Mouse (Mus musculus) limb, embryonic 14.5 days (tissue): ENCODE data around the gene Ikzf4. TPM values are rescaled to one million over a fixed set of nuclear protein-coding genes. Genes with fewer than 3 reads are reported as not detected.

Source experiments
- ATAC-seq: fragments of 200-750 bp; cut with Nextera tagmentation; 2 replicates; pipeline ENCODE4 v1.8.0; 2017; ENCODE audit warnings: low read depth, moderate number of reproducible peaks, moderate TSS enrichment; ENCODE audit not compliant: low FRiP score
- DNase-seq: peaks from one replicate; pipeline ENCODE4 v3.0.0-alpha.2; 2015; ENCODE audit warnings: low spot score
- H3K27ac ChIP-seq: fragments of 300-500 bp; sonication (generic); replicated peaks from 2 replicates; pipeline ENCODE4 v1.5.1; 2014; ENCODE audit warnings: low read depth, mild to moderate bottlenecking, low read length, moderate library complexity, mixed read lengths
- H3K27me3 ChIP-seq: fragments of 300-500 bp; sonication (generic); 2 replicates; pipeline ENCODE4 v1.6.1; 2014; ENCODE audit warnings: low read length, mixed read lengths; ENCODE audit not compliant: control insufficient read depth, insufficient read depth
- H3K36me3 ChIP-seq: fragments of 300-500 bp; sonication (generic); 2 replicates; pipeline ENCODE4 v1.6.1; 2014; ENCODE audit warnings: mild to moderate bottlenecking, low read length, moderate library complexity, mixed read lengths; ENCODE audit not compliant: control insufficient read depth, insufficient read depth
- H3K4me1 ChIP-seq: fragments of 300-500 bp; sonication (generic); 2 replicates; pipeline ENCODE4 v1.6.1; 2014; ENCODE audit warnings: antibody characterized with exemption, low read length, mixed read lengths; ENCODE audit not compliant: control insufficient read depth, insufficient read depth
- H3K4me2 ChIP-seq: fragments of 300-500 bp; sonication (generic); replicated peaks from 2 replicates; pipeline ENCODE4 v1.6.1; 2014; ENCODE audit warnings: low read depth, mild to moderate bottlenecking, low read length, moderate library complexity; ENCODE audit not compliant: severe bottlenecking
- H3K4me3 ChIP-seq: fragments of 300-500 bp; sonication (generic); replicated peaks from 2 replicates; pipeline ENCODE4 v1.5.1; 2014; ENCODE audit warnings: low read length
- H3K9ac ChIP-seq: fragments of 300-500 bp; sonication (generic); 2 replicates; pipeline ENCODE4 v1.6.1; 2014; ENCODE audit warnings: mild to moderate bottlenecking, low read depth, low read length, moderate library complexity; ENCODE audit not compliant: severe bottlenecking
- H3K9me3 ChIP-seq: fragments of 300-500 bp; sonication (generic); 2 replicates; pipeline ENCODE4 v1.6.1; 2016; ENCODE audit warnings: low read length; ENCODE audit not compliant: control insufficient read depth
- POLR2A ChIP-seq: fragments of 200-500 bp; IDR thresholded peaks from 2 replicates; pipeline ENCODE4 v1.8.0; 2012; ENCODE audit warnings: inconsistent platforms, mild to moderate bottlenecking, moderate library complexity, borderline replicate concordance; ENCODE audit not compliant: insufficient read depth, insufficient read length; ENCODE audit errors: extremely low read depth
- WGBS: fragments of 180-500 bp; shearing (Covaris S2); extraction: QIAGEN DNeasy Blood & Tissue Kit; methylation state at CpG from one replicate; pipeline ENCODE4 v1.1.7; 2014; 5-methylcytosine and 5-hydroxymethylcytosine counted together
- polyA plus RNA-seq, 2 experiments: library from polyadenylated mRNA; depleted of rRNA in 1 of 2; stranded (reverse) in 1 of 2; unstranded in 1 of 2; fragments of >200 nt; fragmentation: Nextera tagmentation in 1 of 2; extraction: Ambion mirVana in 1 of 2; gene quantifications; 2 replicates each; pipeline versions ENCODE4 v1.2.1 to v1.2.3; 2012 to 2014

The Ikzf4 gene
- polyA plus RNA-seq, 2 experiments, result 5.2 to 8.0 TPM

GRCm38 (mm10) chr10:128588775-128589463, 56.9 kb downstream of the Ikzf4 start:
- Histone ChIP-seq H3K4me2 (peak overlapping the region; percentile 99), H3K36me3 (no peaks in the 10 kb centered on the region), H3K27ac (peak overlapping the region; percentile 65; the same call in 1 of the 2 replicates), H3K27me3 (peaks cover 31% of the 10 kb centered on the region), H3K9ac (peak overlapping the region; percentile 55), H3K9me3 (no peaks in the 10 kb centered on the region), H3K4me1 (peaks cover 7% of the 10 kb centered on the region; the same call in 1 of the 2 replicates), H3K4me3 (peak overlapping the region; percentile 62)
- 2% methylated on average over 23 of the region's 23 CpGs for WGBS
- TF ChIP-seq POLR2A, result no peak
- DNase-seq (no peak), ATAC-seq (no peak)

DNA sequence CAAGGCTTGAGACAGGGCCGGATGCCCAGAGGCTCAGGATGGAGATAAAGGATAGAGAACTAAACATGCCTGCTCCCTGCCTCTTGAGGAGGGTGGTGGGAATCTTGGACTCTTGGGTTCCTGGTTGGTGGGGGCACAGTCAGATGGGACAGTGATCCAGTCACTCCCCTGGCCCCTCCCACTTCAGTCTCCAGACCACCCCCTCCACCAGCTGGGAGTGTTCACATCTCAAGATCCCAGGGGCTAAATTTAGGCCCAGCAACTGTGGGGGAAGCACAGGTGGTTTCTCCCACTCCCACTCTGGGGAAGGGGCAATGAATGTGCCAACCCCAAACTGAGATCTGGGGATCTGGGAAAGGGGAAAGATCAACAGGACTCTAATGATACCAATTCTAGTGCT, 57.7 kb downstream of the Ikzf4 start:
- Histone ChIP-seq H3K4me3 (peak overlapping the region; percentile 62), H3K27me3 (peaks cover 31% of the 10 kb centered on the region), H3K36me3 (no peaks in the 10 kb centered on the region), H3K9me3 (no peaks in the 10 kb centered on the region), H3K4me2 (peak overlapping the region; percentile 99), H3K9ac (no peak overlapping the region), H3K27ac (no peak overlapping the region), H3K4me1 (peaks cover 7% of the 10 kb centered on the region; the same call in 1 of the 2 replicates)
- DNase-seq (no peak), ATAC-seq (peak; percentile 16; the same call in 1 of the 2 replicates)
- 50% methylated on average over 1 of the region's 1 CpGs for whole genome bisulfite sequencing
- no peak for TF ChIP-seq POLR2A

GRCm38 (mm10) chr10:128587697-128588096, 58.1 kb downstream of the Ikzf4 start:
- no peak overlapping the region for H3K27ac ChIP-seq
- H3K36me3 ChIP-seq, result no peaks in the 10 kb centered on the region
- H3K9me3 ChIP-seq, result no peaks in the 10 kb centered on the region
- WGBS, result 46% methylated on average over 8 of the region's 8 CpGs
- no peak for ATAC-seq
- TF ChIP-seq POLR2A, result no peak
- H3K4me2 ChIP-seq, result peak overlapping the region; percentile 99
- no peak for DNase-seq
- no peak overlapping the region for H3K9ac ChIP-seq
- H3K4me3 ChIP-seq, result peak overlapping the region; percentile 62
- H3K4me1 ChIP-seq, result peaks cover 7% of the 10 kb centered on the region; the same call in 1 of the 2 replicates
- H3K27me3 ChIP-seq, result peaks cover 31% of the 10 kb centered on the region

DNA sequence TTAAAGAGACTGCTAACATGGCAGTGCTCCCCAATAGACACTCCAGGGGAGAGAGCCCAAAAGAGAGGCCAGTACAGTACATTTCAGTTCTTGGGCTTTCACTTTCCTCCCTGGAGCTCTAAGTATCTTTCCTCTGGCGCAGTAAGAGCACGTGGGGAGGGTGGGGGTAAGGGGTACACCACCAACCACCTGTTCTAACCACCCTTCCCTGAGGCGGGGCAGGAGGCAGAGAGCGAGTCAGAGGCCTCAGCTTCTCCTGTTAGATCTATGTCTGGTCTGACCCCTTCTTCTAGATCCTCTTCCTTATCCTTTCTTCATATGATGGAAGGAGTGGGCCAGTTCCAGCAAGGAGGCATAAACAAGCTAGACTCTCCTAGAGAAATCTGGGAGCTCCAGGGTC, 58.7 kb downstream of the Ikzf4 start:
- Histone ChIP-seq H3K4me1 (peaks cover 7% of the 10 kb centered on the region; the same call in 1 of the 2 replicates), H3K9me3 (no peaks in the 10 kb centered on the region), H3K27ac (no peak overlapping the region), H3K4me2 (peak overlapping the region; percentile 99), H3K4me3 (no peak overlapping the region; the same call in 1 of the 2 replicates), H3K36me3 (no peaks in the 10 kb centered on the region), H3K9ac (no peak overlapping the region), H3K27me3 (peaks cover 31% of the 10 kb centered on the region)
- ATAC-seq, result no peak
- WGBS, result 47% methylated on average over 4 of the region's 4 CpGs
- TF ChIP-seq POLR2A, result no peak
- DNase-seq, result no peak

DNA sequence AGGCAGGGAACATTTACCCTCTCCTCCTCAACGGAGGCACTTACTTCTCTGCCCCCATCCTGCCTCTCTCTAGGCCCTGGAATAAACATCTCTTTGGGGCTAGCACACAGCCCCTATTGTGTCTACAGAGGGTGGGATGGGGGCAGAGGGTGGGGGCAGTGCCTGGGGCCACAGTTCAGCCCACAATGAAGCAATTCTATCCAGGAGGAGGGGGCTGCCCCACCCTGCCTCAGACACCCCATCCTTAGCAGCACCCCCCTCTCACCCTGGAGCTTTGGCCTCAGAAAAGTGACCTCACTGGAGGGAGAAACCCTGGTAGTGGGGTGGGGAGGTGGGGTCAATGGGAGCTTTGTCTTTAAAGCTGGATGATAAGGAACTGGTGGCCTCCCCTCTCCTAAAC, 59.2 kb downstream of the Ikzf4 start:
- H3K27ac ChIP-seq, result no peak overlapping the region
- TF ChIP-seq POLR2A, result no peak
- H3K4me1 ChIP-seq, result peaks cover 7% of the 10 kb centered on the region; the same call in 1 of the 2 replicates
- DNase-seq (no peak), ATAC-seq (no peak)
- 8% methylated on average over 1 of the region's 1 CpGs for WGBS
- peak overlapping the region; percentile 99; the same call in 1 of the 2 replicates for H3K4me2 ChIP-seq
- no peak overlapping the region for H3K9ac ChIP-seq
- H3K9me3 ChIP-seq, result no peaks in the 10 kb centered on the region
- peaks cover 31% of the 10 kb centered on the region for H3K27me3 ChIP-seq
- no peaks in the 10 kb centered on the region for H3K36me3 ChIP-seq
- H3K4me3 ChIP-seq, result no peak overlapping the region; the same call in 1 of the 2 replicates

- H3K4me2 ChIP-seq, result no peak overlapping the region
- H3K4me3 ChIP-seq, result no peak overlapping the region
- H3K27ac ChIP-seq, result no peak overlapping the region
- H3K4me1 ChIP-seq, result peaks cover 7% of the 10 kb centered on the region; the same call in 1 of the 2 replicates
- H3K9me3 ChIP-seq, result no peaks in the 10 kb centered on the region
- WGBS, result 12% methylated on average over 4 of the region's 4 CpGs
- no peaks in the 10 kb centered on the region for H3K36me3 ChIP-seq
- H3K27me3 ChIP-seq, result peaks cover 26% of the 10 kb centered on the region
- DNase-seq, result peak; percentile 66
- no peak for TF ChIP-seq POLR2A
- no peak overlapping the region for H3K9ac ChIP-seq
- ATAC-seq, result no peak
Measured at GRCm38 (mm10) chr10:128584386-128584785, 61.4 kb downstream of the Ikzf4 start.
